Mouse (Mus musculus) yolk sac, embryonic 10.5 days (tissue): ENCODE measurements at regions not wholly inside any gene's neighbourhood (a gene's known extent, or its start where the extent isn't known, plus 50 kb on each side); places are given as distances from the start of the nearest gene placed in this dataset.

Experiments
- DNase-seq: peaks from one replicate; pipeline ENCODE4 v3.0.0-alpha.2; 2017; ENCODE audit warnings: low spot score

DNA sequence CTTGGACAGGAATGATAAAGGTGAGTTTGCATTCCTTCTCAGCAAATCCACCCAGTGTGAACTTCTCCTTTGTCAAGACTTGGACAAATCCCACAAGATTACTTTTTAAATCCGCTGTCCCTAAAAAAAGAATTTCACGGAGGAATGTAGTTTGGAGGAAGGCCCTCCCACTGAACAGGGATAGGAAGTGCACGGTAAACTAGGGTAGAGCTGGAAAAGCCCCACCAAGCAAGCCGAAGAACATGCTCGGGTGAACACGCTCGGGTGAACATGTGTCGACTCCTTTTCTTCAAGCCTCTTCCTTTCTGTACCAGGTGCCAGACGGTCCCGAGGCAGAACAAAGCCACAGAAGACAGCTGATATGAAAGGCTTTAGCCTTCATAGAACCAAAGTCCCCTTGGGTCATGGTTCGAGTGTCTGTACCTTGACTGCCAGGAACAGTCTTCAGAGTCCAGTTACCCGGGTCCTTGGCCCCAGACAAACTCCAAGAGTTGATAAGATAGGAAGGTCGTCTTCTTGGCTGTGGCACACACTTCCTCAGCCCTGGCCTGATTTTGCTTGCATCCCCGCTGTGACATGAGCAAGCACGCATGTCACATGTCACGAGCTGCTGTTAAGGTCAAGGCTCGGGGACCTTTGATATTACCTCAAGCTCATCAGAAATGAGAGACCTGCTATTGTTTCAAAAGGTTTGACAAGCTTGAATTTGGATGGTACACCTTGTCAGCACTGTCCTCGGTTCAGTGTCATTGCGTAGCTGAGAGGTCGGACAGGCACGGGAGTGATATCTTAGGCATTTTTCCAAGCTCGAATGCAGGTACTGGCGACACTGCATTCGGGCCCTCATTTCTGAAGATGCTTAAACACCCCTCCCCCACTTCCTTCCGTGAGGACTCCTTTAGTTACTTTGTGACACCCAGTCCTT is 51.5 kb upstream of the Ryk start:
- peak; percentile 36 for DNase-seq

DNA sequence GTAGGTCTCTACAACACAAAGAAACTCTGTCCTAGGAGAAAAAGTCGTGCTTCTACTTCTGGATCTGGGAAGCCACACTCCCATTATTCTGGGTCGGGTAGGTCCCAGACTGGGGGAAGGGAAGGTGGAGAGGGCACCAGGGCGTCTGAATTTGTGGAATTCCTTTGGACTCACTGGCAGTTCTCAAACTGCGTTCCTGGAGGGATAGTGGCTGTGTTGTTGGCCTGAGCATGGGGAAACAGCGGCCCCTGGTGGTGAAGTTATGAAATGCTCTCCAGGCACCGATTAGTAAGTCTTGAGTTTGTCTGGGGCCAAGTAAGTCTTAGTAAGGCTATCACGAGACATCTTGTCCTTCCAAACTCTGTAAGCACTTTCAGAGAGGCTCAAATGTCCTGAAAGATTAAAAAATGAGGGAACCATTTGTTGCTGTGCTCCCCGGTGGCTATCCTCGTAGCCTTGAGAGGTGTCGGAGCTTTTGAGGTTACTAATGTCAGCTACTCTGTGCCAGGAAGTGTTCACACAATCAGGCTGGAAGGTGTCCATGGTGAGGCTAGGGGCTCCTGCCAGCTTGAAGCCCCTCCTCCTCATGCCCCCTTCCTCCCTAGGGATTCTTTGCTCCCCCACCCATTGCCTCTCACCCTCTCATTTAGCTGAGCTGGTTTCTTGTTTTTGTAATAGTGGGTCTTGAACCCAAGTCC is 50.2 kb upstream of the Ryk start:
- DNase-seq = peak; percentile 89
